Mouse (Mus musculus) urinary bladder, postnatal 10 days (tissue): ENCODE data around the gene Dpy19l1.

ENCODE experiments used
- DNase-seq: peaks from one replicate; pipeline ENCODE4 v3.0.0; 2022; ENCODE audit warnings: low spot score

Gene Dpy19l1

GRCm38 (mm10) chr9:24470166-24470565 lies 32.8 kb downstream of the Dpy19l1 start:
- DNase-seq: no peak

GRCm38 (mm10) chr9:24467186-24467585 lies 35.8 kb downstream of the Dpy19l1 start:
- no peak for DNase-seq

- no peak for DNase-seq
Observed at GRCm38 (mm10) chr9:24466649-24467048, 36.3 kb downstream of the Dpy19l1 start.

DNA sequence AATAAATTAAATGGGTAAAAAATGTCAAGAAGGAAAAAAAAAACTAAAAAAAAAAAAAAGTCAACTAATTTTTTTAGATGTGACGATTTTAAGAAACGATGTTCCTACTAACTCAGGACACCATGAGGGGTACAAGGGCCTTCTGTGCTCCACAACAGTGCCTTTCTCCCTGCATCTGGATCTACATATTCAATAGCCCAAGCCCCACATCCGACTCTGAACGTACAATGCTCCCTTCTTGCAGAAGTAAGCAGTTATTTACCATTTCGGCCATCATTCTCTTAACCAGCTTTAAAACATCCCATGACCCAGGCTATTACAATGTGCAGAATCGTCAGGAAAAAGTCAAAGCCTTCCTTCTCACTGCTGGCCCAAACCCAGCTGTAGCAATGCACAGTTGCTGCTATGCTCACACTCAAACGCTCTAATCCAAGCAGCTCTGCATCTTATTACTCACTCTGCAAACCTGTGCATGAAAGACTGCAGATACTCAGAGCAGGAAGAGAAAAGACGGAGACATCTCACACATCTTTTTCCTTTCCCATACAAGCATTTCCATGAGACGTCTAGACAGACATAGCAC lies 41.5 kb downstream of the Dpy19l1 start:
- no peak for DNase-seq

DNA sequence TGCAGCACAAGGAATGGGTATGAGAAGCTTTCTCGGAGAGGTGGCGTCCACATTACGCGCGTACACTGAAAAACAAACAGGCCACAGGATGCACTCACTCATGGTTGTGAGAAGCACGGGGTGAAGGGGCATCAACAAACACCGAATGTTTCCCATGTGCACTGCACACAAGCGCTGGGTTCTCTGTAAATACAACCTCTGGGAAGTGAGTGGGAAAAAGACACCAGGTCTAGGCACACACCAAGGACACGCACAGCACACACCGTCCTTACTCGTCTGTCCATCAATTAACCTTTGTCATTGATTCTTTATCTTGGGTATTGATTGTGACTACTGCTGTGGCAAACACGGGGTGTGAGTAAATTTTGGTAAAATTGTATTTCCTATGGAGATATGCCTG lies 49.1 kb downstream of the Dpy19l1 start:
- no peak for DNase-seq

- DNase-seq: no peak
Observed at GRCm38 (mm10) chr9:24450976-24451375, 52.0 kb downstream of the Dpy19l1 start.

DNA sequence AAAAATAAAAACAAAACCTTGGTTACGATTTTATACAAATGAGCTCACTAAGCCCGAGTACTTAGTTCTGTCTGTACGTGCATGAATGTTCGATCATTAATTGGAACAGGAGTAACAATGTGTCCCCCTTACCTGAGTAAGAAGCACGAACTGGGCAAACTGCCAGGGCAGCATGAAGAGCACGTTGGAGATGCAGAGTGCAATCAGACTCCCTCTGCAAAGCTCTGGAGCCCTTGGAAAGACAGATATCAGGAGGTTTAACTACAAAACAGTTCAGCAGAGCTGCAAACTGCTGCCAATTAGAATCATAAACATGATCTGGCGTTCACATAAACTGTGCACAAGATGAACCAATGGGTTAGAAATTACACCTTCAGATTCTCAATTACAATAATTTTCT lies 52.4 kb downstream of the Dpy19l1 start:
- DNase-seq: no peak

- DNase-seq: no peak
Observed at GRCm38 (mm10) chr9:24434901-24435300, 68.0 kb downstream of the Dpy19l1 start.

- no peak for DNase-seq
Observed at GRCm38 (mm10) chr9:24429721-24430120, 73.2 kb downstream of the Dpy19l1 start.

DNA sequence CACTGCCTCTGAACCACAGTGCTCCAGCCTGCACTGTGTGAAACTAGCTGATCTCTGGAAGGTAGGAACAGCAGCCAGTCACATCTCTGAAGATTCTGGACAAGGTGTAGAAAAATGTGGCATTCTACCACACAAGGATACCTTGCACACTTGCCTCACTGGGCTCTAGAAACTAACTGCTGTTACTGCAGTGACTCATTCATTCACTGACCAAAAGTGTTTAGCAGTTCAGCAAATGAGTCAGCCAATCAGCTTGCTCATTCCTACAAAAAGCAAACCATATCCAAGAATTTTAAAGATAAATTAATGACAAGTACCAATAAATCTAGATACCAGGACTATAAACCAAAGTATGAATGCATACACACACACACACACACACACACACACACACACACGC lies 77.3 kb downstream of the Dpy19l1 start:
- DNase-seq: no peak

DNA sequence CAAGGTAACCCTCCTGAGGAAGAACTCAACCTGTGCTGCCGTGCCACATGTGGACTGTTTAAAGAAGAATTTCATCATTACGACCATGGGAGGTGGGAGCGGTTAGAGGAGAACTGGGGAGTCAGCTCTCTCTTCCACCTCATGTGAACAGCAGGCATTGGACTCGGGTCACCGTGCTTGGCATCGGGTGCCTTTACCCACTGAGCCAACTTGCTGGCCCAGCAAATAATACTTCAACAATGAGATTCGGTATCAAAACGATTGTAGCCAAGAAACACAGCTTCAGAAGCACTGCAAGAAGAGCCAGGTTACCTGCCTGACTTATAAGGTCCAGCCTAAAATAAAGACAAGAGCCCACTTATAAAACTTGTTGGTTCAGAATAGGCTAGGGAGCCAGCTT lies 79.7 kb downstream of the Dpy19l1 start:
- DNase-seq: no peak

DNA sequence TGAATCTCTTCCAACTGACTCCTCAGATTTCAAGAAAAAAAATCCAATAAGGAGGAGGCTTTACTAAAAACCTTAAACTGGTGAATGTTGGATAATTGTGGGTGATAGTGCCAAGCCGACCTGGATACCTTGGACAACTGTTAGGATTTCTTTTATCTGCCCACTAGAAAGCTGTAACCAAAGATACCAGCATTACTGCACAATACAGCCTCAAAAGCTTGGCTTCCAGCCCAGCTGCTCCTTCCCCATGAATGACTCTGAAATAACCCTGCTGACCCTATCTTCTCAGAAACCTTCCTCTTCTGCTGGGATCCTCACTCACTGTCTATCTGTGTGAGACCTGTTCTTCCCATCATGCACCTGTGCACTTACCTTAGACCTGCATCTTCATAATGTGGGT lies 81.1 kb downstream of the Dpy19l1 start:
- no peak for DNase-seq

DNA sequence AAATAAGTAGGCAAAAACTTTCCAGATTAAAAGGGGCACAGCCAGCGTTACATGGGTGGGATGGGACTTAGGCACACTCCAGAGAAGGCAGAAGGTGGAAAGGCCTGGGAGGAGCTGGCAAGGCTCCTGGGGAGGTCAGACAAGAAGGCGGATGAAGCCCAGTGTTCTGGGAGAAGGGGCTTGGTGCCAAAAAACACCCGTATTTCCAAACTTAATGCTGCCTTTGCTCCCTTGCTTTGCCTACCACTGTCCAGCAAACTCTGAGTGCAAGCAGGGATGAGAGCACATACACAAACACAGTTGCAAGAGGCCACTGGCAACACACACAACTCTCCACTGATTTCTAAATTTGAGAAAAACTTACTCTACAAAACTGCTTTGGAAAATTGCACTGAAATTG lies 81.7 kb downstream of the Dpy19l1 start:
- DNase-seq: no peak

DNA sequence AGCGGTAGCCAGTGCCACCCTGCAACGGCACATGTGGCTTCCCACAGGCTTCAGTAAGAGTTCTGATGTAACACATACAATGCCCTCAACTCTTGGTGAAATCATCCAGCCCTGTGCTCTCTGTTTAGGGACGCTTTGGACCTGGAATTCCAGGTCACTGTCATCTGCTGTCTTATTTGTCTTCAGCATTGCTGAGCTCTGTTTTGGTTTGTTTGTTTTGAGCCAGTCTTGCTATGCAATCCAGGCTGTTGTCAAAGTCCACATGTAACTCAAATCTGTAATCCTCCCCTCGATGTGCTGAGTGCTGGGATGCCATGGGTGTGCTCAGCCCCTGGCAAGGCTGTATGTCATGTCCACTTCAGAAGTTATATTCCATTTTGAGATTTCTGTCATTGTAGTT lies 82.8 kb downstream of the Dpy19l1 start:
- DNase-seq: no peak

GRCm38 (mm10) chr9:24418281-24418680 lies 84.7 kb downstream of the Dpy19l1 start:
- DNase-seq: no peak

GRCm38 (mm10) chr9:24411483-24411882 lies 91.5 kb downstream of the Dpy19l1 start:
- DNase-seq: no peak

GRCm38 (mm10) chr9:24410439-24410838 lies 92.5 kb downstream of the Dpy19l1 start:
- no peak for DNase-seq

DNA sequence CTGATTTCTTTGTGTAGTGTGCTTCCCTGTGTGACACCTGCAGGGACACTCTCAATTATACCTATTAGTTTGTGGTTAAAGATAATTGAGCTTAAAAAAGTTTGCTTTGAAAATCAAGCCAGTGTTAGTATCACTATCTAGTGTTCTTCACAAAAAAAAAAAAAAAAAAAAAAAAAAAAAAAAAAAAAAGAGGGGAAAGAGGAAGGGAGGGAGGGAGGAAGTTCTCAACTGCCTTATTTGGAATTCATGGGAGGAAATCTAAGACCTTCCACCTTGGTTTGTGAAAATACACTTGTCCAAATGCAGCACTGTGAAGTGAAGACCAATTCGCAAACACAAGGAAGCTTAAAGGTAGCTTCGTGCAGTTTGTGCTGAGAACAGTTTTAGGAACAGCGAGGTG lies 94.9 kb downstream of the Dpy19l1 start:
- no peak for DNase-seq

GRCm38 (mm10) chr9:24394146-24394545 lies 108.8 kb downstream of the Dpy19l1 start:
- no peak for DNase-seq

- DNase-seq: no peak
Observed at GRCm38 (mm10) chr9:24390807-24391370, 112.1 kb downstream of the Dpy19l1 start.

GRCm38 (mm10) chr9:24387230-24387629 lies 115.7 kb downstream of the Dpy19l1 start:
- no peak for DNase-seq

DNA sequence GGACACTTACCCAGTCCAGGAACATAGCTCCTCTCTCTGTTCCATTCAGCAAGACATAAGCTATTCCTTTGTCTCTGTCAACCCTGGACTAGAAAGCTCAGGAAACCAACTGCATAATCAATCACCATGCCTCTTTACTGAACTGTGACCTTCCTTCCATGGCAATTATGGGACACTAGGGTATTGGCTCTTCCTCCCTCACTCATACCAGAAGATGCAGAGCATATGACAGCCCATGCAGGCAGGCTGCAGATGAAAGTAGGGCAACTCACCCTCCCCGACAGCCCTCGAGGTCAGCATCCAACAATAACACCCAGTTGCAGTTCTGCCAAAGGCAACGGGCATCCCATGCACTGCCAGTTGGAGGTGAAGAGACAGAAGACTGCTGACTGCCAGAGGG lies 123.6 kb downstream of the Dpy19l1 start:
- DNase-seq: no peak

DNA sequence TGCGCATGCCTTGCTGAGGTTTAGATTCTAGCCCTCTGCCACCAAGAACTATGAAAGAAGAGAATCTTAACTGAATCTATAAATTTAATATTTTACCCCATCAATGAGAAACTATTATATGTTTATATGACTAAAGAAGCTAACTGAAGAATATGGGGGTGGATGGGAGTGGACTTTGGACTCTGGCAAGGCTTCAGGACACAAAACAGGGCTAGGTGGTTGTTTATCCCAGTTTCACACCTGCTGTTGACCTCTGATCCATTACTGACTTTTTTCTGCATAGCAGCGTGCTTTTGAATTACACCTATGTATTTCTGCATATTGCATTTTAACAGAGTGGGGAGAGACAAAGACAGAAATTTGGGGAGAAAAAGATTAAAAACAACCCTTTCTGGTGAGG lies 124.1 kb downstream of the Dpy19l1 start:
- no peak for DNase-seq
